Comparison of ENCODE assay signal across 9 mouse cellular contexts in the genomic region with DNA sequence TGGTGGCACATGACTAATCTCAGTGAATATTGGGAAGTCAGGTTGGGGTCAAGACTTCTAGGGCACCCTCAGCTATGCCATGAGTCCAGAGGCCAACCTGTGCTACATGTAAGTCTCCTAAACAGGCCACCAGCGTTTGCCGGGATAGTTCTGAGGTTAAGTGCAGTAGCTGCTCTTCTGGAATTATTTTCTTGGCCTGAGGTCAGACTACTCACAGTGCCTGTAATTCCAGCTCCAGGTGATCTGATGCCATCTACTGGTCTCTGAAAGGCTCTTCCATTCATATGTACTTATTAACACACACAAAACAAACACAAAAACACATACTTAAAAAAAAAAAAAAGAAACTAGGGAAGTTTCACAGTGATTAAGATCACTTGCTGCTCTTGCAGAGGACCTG. TPM values are rescaled to one million over a fixed set of nuclear protein-coding genes. Genes with fewer than 3 reads are reported as not detected.
DNase-seq lines count a peak whose midpoint lies in the region; ATAC-seq and TF ChIP-seq lines count a peak whose summit lies in the region.
"Had no signal": no experiment of that assay in that cellular context is flagged by ENCODE, and none has a peak within 500 bp of the region (broad histone marks: within the 10 kb centered on the region; RNA-seq: fewer than 3 reads in every experiment).

No protein-coding gene starts in this region.

- H3K4me2 ChIP-seq in heart, embryonic 11.5 days: no peak overlapping the region
- no peak overlapping the region for H3K4me2 ChIP-seq in kidney, postnatal 0 days (ENCODE audit: low read length)
- H3K4me2 ChIP-seq: intestine, embryonic 15.5 days had no signal

- WGBS in heart, embryonic 11.5 days (ENCODE audit: insufficient replicate concordance): 72% methylated on average over 2 of the region's 2 CpGs
- 27% methylated on average over 2 of the region's 2 CpGs for WGBS in kidney, postnatal 0 days

- H3K4me3 ChIP-seq in heart, embryonic 11.5 days (ENCODE audit: low read depth, low read length): no peak overlapping the region
- no peak overlapping the region for H3K4me3 ChIP-seq in kidney, postnatal 0 days (replicated peaks; ENCODE audit: low read depth, low read length)
- H3K4me3 ChIP-seq: intestine, embryonic 15.5 days had no signal

- H3K9ac ChIP-seq in heart, embryonic 11.5 days (ENCODE audit: low read depth, low read length): no peak overlapping the region
- H3K9ac ChIP-seq in kidney, postnatal 0 days (ENCODE audit: low read depth, low read length): no peak overlapping the region
- H3K9ac ChIP-seq: intestine, embryonic 15.5 days had no signal

- H3K9me3 ChIP-seq in heart, embryonic 11.5 days (replicated peaks; ENCODE audit: control insufficient read depth, low read length): no peaks in the 10 kb centered on the region
- no peaks in the 10 kb centered on the region for H3K9me3 ChIP-seq in kidney, postnatal 0 days (replicated peaks; ENCODE audit: low read length)
- H3K9me3 ChIP-seq: intestine, embryonic 15.5 days had no signal

- peaks cover 12% of the 10 kb centered on the region for H3K36me3 ChIP-seq in heart, embryonic 11.5 days (ENCODE audit: control insufficient read depth, insufficient read depth, low read length)
- peaks cover 27% of the 10 kb centered on the region; the same call in 1 of the 2 replicates for H3K36me3 ChIP-seq in kidney, postnatal 0 days (ENCODE audit: insufficient read depth, low read length)

- no peak; the same call in 1 of the 2 replicates for TF ChIP-seq CTCF in brain, embryonic 14.5 days (IDR thresholded peaks at IDR 0.05; ENCODE audit: borderline replicate concordance, extremely low read depth, insufficient read depth, insufficient read length)
- TF ChIP-seq CTCF in kidney, postnatal 0 days (IDR thresholded peaks at IDR 0.05; ENCODE audit: low read depth): peak; percentile 57

- no peak for TF ChIP-seq POLR2A in brain, embryonic 14.5 days (IDR thresholded peaks at IDR 0.05; ENCODE audit: borderline replicate concordance, extremely low read depth, insufficient read depth, insufficient read length, poor library complexity, severe bottlenecking)

- DNase-seq in heart, adult 18-20 months: peak; percentile 51 to 56
- peak; percentile 49 for DNase-seq in 416B (ENCODE audit: low read depth)
- peak; percentile 50 for DNase-seq in brain, embryonic 14.5 days (ENCODE audit: low read depth)
- peak; percentile 54 for DNase-seq in kidney, postnatal 0 days (ENCODE audit: low spot score)
- no peak for DNase-seq in thymus, postnatal 0 days (ENCODE audit: low spot score)
- DNase-seq in ovary, postnatal 36 days (ENCODE audit: low spot score): no peak

- no peak for ATAC-seq in heart, embryonic 11.5 days (replicated peaks; ENCODE audit: insufficient number of reproducible peaks, low FRiP score, low TSS enrichment)
- no peak for ATAC-seq in kidney, postnatal 0 days (replicated peaks; ENCODE audit: low FRiP score, low read depth)
- no peak for ATAC-seq in megakaryocyte, adult 5-6 weeks (ENCODE audit: poor library complexity, severe bottlenecking)
- ATAC-seq: intestine, embryonic 15.5 days had no signal

- H3K27me3 ChIP-seq in heart, embryonic 11.5 days (ENCODE audit: control insufficient read depth, insufficient read depth, low read length): no peaks in the 10 kb centered on the region
- H3K27me3 ChIP-seq in kidney, postnatal 0 days (ENCODE audit: insufficient read depth, low read length): no peaks in the 10 kb centered on the region
- H3K27me3 ChIP-seq: intestine, embryonic 15.5 days had no signal

- H3K27ac ChIP-seq in heart, embryonic 11.5 days (ENCODE audit: low read depth, low read length): no peak overlapping the region
- no peak overlapping the region for H3K27ac ChIP-seq in kidney, postnatal 0 days
- H3K27ac ChIP-seq: intestine, embryonic 15.5 days had no signal

- peaks cover 3% of the 10 kb centered on the region; the same call in 1 of the 2 replicates for H3K4me1 ChIP-seq in heart, embryonic 11.5 days (ENCODE audit: control insufficient read depth, insufficient read depth, low read length)
- H3K4me1 ChIP-seq in kidney, postnatal 0 days (replicated peaks; ENCODE audit: insufficient read depth, low read length): no peaks in the 10 kb centered on the region
- H3K4me1 ChIP-seq: intestine, embryonic 15.5 days had no signal

RNA-seq across cellular contexts. Expression of a gene that starts 13.5 kb away (rescaled TPM):
- 10 to 100 TPM; 41.9 to 46.0 TPM for total RNA-seq in heart, adult 18-20 months (2021)
- 85.8 and 87.1 TPM in 2 replicates for polyA plus RNA-seq in heart, embryonic 11.5 days (2014; fragmentation: Nextera tagmentation; extraction: Ambion mirVana)
- polyA plus RNA-seq in brain, embryonic 14.5 days (2012; rRNA removed): 138 and 148 TPM in 2 replicates
- polyA plus RNA-seq in kidney, postnatal 0 days (2015; fragmentation: Nextera tagmentation; extraction: Ambion mirVana): 121 and 130 TPM in 2 replicates
- 113 and 119 TPM in 2 replicates for polyA plus RNA-seq in thymus, postnatal 0 days (2015; fragmentation: Nextera tagmentation; extraction: Ambion mirVana)
- 80.0 and 85.4 TPM in 2 replicates for total RNA-seq in megakaryocyte, adult 5-6 weeks (2015)
- 124 and 138 TPM in 2 replicates for total RNA-seq in megakaryocyte, adult 5-6 weeks (2017)

RNA-seq across cellular contexts. Expression of a gene that starts 39.7 kb away (rescaled TPM):
- 10 to 100 TPM; 32.3 to 34.8 TPM for total RNA-seq in heart, adult 18-20 months (2021)
- 18.4 and 20.6 TPM in 2 replicates for polyA plus RNA-seq in heart, embryonic 11.5 days (2014; fragmentation: Nextera tagmentation; extraction: Ambion mirVana)
- 58.3 and 69.5 TPM in 2 replicates for polyA plus RNA-seq in brain, embryonic 14.5 days (2012; rRNA removed)
- 13.8 and 15.2 TPM in 2 replicates for polyA plus RNA-seq in kidney, postnatal 0 days (2015; fragmentation: Nextera tagmentation; extraction: Ambion mirVana)
- 7.5 and 8.2 TPM in 2 replicates for polyA plus RNA-seq in thymus, postnatal 0 days (2015; fragmentation: Nextera tagmentation; extraction: Ambion mirVana)
- total RNA-seq in megakaryocyte, adult 5-6 weeks (2015): 4.2 and 4.5 TPM in 2 replicates
- 8.1 and 9.3 TPM in 2 replicates for total RNA-seq in megakaryocyte, adult 5-6 weeks (2017)

Comparison
In these comparisons a context has a peak if more than half of its experiments do, and no peak if none do; other contexts are left out.
1. DNase-seq: peak in heart, adult 18-20 months (2 of 2), 416B (single experiment), brain, embryonic 14.5 days (single experiment) and kidney, postnatal 0 days (single experiment); none in thymus, postnatal 0 days (single experiment) and ovary, postnatal 36 days (single experiment).